Mouse (Mus musculus): ENCODE data around the gene Gpt2.

DNA sequence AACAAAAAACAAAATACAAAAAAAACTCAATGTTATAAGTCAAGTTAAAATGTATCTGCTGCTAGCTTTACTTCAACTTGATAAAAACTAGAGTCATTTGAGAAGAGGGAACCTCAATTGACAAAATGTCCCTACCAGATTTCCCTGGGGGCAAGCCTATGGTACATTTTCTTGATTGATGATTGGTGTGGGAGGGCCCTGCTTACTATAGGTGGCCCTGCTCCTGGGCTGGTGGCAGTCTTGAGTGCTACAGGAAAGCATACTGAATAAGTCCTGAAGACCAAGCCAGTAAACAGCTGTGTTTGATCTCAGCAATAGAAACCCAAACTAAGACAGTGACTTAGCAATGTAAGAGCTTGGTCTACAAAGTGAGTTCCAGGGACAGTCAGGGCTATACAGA lies 48.3 kb upstream of the Gpt2 start:
- TF ChIP-seq CTCF (IDR thresholded peaks at IDR 0.05; ENCODE audit: low read depth) (no peak), EP300 (IDR thresholded peaks at IDR 0.05; ENCODE audit: low read depth) (no peak)
